Mouse (Mus musculus): Measurements from ENCODE around the gene Klhl36. TPM values are rescaled to one million over a fixed set of nuclear protein-coding genes. Genes with fewer than 3 reads are reported as not detected.
A peak's percentile ranks its signal among the peaks of the same experiment; 100 is the strongest.

Gene Klhl36
- 18.7 and 23.0 TPM in 2 replicates for total RNA-seq (2014; rRNA removed)
- polyA plus RNA-seq (2015; fragmentation: Nextera tagmentation; extraction: Ambion mirVana), result 18.0 and 20.3 TPM in 2 replicates

DNA sequence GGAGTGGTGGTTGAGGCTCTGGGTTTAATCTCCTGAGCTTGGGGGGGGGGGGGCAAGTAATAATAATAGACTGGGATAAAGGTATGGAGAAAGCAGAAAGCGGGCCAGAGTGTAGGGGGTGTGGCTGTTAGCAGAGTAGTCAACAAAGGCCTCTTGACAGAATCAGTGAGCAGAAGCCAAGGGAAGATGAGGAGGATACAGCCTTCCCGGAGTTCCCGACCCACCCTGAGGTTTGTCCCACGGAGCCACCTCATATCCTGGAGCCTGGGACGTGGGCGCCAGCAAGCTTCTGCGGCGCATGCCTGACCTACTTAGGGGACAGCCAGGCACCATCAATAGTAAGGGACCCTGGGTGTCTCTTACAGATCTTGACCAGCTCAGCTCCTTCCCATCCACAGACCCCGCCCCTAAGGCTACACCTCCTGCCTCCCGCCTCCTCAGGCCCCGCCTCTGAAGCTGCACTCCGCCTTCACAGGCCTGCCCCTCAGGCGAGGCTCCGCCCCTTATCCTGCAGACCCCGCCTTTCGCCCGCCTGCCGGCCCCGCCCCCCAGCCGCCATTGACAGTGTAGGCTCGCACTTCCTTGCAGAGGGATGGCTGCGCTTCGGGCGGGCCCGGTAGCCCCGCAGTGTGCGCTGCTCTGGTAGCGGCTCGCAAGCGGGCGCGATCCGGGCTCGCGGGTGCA, at the start of gene Klhl36:
Klhl36 (plus strand) TSS at position 561 of the 684 bp plus-strand sequence.
- no peak for TF ChIP-seq CTCF (IDR thresholded peaks at IDR 0.05; ENCODE audit: low read depth)
- peak; percentile 92 for DNase-seq
- peak within 1 kb of the TSS; percentile 87 for H3K4me2 ChIP-seq (ENCODE audit: low read depth)
- H3K27ac ChIP-seq (ENCODE audit: low read depth, low read length), result peak within 1 kb of the TSS; percentile 64; the same call in 1 of the 2 replicates
- H3K4me1 ChIP-seq (ENCODE audit: insufficient read depth), result no peaks in the 10 kb centered on the region
- H3K27me3 ChIP-seq (ENCODE audit: insufficient read depth, low read length), result no peaks in the 10 kb centered on the region; the same call in 1 of the 2 replicates
- WGBS, result under 1% methylated on average over 34 of the region's 35 CpGs
- 0 out of 2 replicates have a peak, but pooled peaks cover 3% of the 10 kb centered on the region for H3K36me3 ChIP-seq (ENCODE audit: insufficient read depth)
- peak within 1 kb of the TSS; percentile 83 for H3K9ac ChIP-seq
- peak; percentile 98 for ATAC-seq
- H3K9me3 ChIP-seq (ENCODE audit: low read length), result no peaks in the 10 kb centered on the region
- H3K4me3 ChIP-seq (ENCODE audit: low read depth, low read length), result peak within 1 kb of the TSS; percentile 76

DNA sequence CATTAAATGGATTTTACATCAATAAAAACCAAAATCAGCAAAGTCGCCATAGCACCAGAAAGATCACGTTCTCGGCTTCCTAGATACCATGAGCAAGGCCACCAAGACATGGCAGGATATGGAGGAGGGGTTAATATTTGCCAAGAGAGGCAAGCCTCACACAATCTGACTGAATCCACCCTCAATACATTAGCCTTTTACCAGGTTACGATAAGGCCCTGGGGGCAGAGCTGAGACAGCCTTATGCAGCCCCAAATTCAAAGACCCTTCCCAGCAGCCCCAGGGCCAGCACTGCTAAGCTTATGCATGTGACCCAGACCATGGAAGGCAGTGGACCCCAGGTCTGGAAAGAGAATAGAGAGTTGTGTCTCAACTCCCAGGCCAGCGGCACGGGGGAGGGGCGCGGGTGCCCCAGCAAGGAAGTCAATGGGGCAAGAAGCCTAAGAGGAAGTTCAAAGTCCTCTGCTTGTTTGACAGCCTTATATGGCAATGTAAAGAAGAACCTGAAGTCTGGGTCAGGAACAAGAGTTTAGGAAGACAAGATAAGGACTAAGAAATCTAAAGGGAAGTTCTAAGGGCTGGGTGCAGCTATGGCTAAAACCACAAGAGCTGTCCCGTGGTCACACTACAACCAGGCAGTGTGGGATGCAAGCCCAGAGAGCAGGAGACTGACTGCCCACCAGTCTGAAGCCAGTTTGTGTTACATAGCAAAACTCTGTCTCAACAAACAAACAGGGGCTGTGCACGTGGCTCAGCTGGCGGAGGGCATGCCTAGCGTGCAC, 49.2 kb upstream of the Klhl36 start:
- no peaks in the 10 kb centered on the region for H3K9me3 ChIP-seq (ENCODE audit: low read length)
- no peak for DNase-seq
- ATAC-seq, result no peak
- H3K27ac ChIP-seq (ENCODE audit: low read depth, low read length), result no peak overlapping the region; the same call in 1 of the 2 replicates
- H3K4me1 ChIP-seq (ENCODE audit: insufficient read depth), result peaks cover 8% of the 10 kb centered on the region; the same call in 1 of the 2 replicates
- no peak overlapping the region for H3K9ac ChIP-seq
- no peaks in the 10 kb centered on the region for H3K27me3 ChIP-seq (ENCODE audit: insufficient read depth, low read length)
- 84% methylated on average over 12 of the region's 12 CpGs for WGBS
- TF ChIP-seq CTCF (IDR thresholded peaks at IDR 0.05; ENCODE audit: low read depth), result no peak
- no peak overlapping the region for H3K4me3 ChIP-seq (ENCODE audit: low read depth, low read length)
- no peak overlapping the region for H3K4me2 ChIP-seq (ENCODE audit: low read depth)
- H3K36me3 ChIP-seq (ENCODE audit: insufficient read depth), result peaks cover 11% of the 10 kb centered on the region

DNA sequence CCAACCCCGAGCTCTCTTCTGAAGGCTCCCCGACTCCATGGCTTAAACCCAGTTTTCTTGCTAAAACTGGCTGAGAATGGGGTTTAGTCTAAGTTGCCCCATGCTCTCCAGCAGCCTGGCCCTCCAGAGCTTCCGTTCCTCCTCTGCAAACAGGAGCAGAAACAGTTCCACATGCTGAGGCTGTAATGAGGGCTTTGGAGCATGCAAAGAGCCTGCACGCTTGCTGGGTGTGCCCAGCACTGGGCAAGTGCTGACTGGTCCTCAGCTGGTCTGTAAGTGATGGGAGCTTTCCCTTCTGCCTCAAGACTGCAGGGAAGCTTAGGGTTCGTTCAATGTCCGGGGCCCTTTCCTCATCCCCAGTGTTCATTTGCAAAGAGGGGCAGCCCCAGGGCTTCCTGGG, 45.8 kb upstream of the Klhl36 start:
- Histone ChIP-seq H3K4me3 (ENCODE audit: low read depth, low read length) (no peak overlapping the region), H3K27ac (ENCODE audit: low read depth, low read length) (no peak overlapping the region), H3K4me1 (ENCODE audit: insufficient read depth) (no peaks in the 10 kb centered on the region; the same call in 1 of the 2 replicates), H3K36me3 (ENCODE audit: insufficient read depth) (peaks cover 9% of the 10 kb centered on the region; the same call in 1 of the 2 replicates), H3K9ac (no peak overlapping the region), H3K27me3 (ENCODE audit: insufficient read depth, low read length) (no peaks in the 10 kb centered on the region), H3K4me2 (ENCODE audit: low read depth) (no peak overlapping the region), H3K9me3 (ENCODE audit: low read length) (no peaks in the 10 kb centered on the region)
- ATAC-seq, result no peak
- no peak for DNase-seq
- TF ChIP-seq CTCF (IDR thresholded peaks at IDR 0.05; ENCODE audit: low read depth), result no peak
- 73% methylated on average over 6 of the region's 6 CpGs for WGBS

DNA sequence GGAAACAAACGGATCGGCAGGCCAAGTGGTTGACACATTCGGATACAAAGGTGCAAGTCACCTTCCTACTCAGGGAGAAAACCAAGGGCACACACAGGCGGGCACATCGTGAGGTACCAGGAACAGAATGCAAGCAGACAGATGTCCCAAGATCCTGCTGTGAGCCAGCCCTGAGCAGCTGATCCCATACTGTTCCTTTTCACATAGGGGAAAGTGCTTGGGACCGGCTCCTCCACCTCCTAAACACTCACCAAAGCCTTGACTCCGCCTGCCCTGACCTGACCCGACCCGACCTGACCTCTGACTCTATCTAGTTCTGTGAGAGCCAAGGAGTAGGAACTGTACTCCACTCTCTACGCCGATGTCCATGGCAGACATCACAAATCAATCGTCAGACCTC, 44.6 kb upstream of the Klhl36 start:
- no peak for TF ChIP-seq CTCF (IDR thresholded peaks at IDR 0.05; ENCODE audit: low read depth)
- DNase-seq (no peak), ATAC-seq (no peak)
- Histone ChIP-seq H3K4me2 (ENCODE audit: low read depth) (no peak overlapping the region), H3K27me3 (ENCODE audit: insufficient read depth, low read length) (no peaks in the 10 kb centered on the region), H3K4me3 (ENCODE audit: low read depth, low read length) (no peak overlapping the region), H3K9me3 (ENCODE audit: low read length) (no peaks in the 10 kb centered on the region), H3K4me1 (ENCODE audit: insufficient read depth) (no peaks in the 10 kb centered on the region), H3K9ac (no peak overlapping the region), H3K27ac (ENCODE audit: low read depth, low read length) (no peak overlapping the region), H3K36me3 (ENCODE audit: insufficient read depth) (peaks cover 18% of the 10 kb centered on the region)
- 45% methylated on average over 12 of the region's 12 CpGs for WGBS

DNA sequence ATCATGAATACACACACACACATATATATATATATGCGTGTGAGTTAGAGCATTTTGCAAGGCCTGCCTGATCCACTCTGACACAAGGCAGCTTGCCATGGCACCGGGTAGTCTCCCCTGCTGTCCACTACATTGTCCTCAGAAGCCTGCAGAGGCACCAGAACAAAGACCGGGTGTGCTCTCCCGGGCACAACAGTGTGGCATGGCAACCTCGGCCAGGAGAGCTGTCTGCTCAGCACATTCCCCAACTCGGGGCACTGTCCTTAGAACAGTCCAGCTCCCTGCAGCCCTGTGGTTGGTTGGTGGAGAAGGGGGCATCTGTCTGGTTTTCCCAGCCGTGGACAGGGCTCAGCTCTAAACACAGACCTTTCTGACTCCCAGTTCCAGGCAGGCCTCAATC, 42.8 kb upstream of the Klhl36 start:
- 66% methylated on average over 7 of the region's 7 CpGs for WGBS
- Histone ChIP-seq H3K4me1 (ENCODE audit: insufficient read depth) (no peaks in the 10 kb centered on the region), H3K4me2 (ENCODE audit: low read depth) (no peak overlapping the region), H3K36me3 (ENCODE audit: insufficient read depth) (peaks cover 19% of the 10 kb centered on the region), H3K27ac (ENCODE audit: low read depth, low read length) (no peak overlapping the region), H3K9ac (no peak overlapping the region), H3K4me3 (ENCODE audit: low read depth, low read length) (no peak overlapping the region), H3K27me3 (ENCODE audit: insufficient read depth, low read length) (no peaks in the 10 kb centered on the region), H3K9me3 (ENCODE audit: low read length) (no peaks in the 10 kb centered on the region)
- no peak for DNase-seq
- ATAC-seq, result 0 out of 2 replicates have a peak, but pooled peaks have one; percentile 45
- TF ChIP-seq CTCF (IDR thresholded peaks at IDR 0.05; ENCODE audit: low read depth), result no peak

DNA sequence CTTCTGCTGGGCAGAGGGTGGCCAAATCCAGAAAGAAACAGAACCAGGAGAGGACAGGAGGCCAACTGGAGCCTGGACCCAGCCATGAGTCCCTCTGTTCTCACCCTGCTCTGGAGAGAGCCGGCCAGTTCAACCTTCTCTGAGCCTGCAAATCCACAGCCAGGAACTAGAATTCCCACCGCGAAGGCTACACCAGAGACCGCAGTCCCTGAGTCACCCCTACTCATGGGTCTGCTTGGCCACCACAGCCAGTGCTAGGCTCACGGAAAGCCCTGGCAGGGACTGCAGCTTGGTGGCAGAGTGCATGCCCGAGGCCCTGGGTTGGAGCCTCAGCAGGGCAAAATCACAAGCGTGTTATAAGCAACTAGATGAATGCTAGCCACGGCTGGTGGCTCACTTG, 42.1 kb upstream of the Klhl36 start:
- H3K36me3 ChIP-seq (ENCODE audit: insufficient read depth), result peaks cover 19% of the 10 kb centered on the region
- H3K27ac ChIP-seq (ENCODE audit: low read depth, low read length), result no peak overlapping the region
- H3K4me3 ChIP-seq (ENCODE audit: low read depth, low read length), result no peak overlapping the region
- H3K9ac ChIP-seq, result no peak overlapping the region
- no peak for ATAC-seq
- TF ChIP-seq CTCF (IDR thresholded peaks at IDR 0.05; ENCODE audit: low read depth), result no peak
- no peak for DNase-seq
- H3K9me3 ChIP-seq (ENCODE audit: low read length), result no peaks in the 10 kb centered on the region
- no peaks in the 10 kb centered on the region for H3K27me3 ChIP-seq (ENCODE audit: insufficient read depth, low read length)
- H3K4me1 ChIP-seq (ENCODE audit: insufficient read depth), result no peaks in the 10 kb centered on the region
- no peak overlapping the region for H3K4me2 ChIP-seq (ENCODE audit: low read depth)
- WGBS, result 93% methylated on average over 8 of the region's 8 CpGs

DNA sequence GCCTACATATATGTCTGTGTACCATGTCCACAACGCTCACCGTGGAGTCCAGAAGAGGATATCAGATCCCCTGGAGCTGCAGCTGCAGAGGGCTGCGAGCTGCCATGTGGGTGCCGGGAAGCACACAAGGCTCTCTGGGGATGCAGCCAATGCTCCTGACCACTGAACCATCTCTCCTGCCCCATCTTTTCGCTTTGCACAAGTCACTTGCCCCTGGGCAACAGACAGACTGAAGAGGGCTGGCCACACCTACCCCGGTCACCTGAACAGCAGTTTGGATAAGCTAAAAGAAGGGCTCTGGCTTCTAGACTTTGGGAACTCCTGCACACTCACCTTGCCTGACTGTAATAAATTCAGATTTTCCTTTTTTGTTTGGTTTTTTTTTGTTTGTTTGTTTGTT, 40.4 kb upstream of the Klhl36 start:
- 97% methylated on average over 6 of the region's 6 CpGs for WGBS
- ATAC-seq, result no peak
- no peak for TF ChIP-seq CTCF (IDR thresholded peaks at IDR 0.05; ENCODE audit: low read depth)

More for the DNA sequence above, 40.4 kb upstream of the Klhl36 start:
- no peak for DNase-seq
- Histone ChIP-seq H3K4me2 (ENCODE audit: low read depth) (no peak overlapping the region), H3K9me3 (ENCODE audit: low read length) (no peaks in the 10 kb centered on the region), H3K4me1 (ENCODE audit: insufficient read depth) (no peaks in the 10 kb centered on the region), H3K27me3 (ENCODE audit: insufficient read depth, low read length) (no peaks in the 10 kb centered on the region), H3K27ac (ENCODE audit: low read depth, low read length) (no peak overlapping the region), H3K4me3 (ENCODE audit: low read depth, low read length) (no peak overlapping the region), H3K36me3 (ENCODE audit: insufficient read depth) (peaks cover 16% of the 10 kb centered on the region), H3K9ac (no peak overlapping the region)
